In the genomic region with DNA sequence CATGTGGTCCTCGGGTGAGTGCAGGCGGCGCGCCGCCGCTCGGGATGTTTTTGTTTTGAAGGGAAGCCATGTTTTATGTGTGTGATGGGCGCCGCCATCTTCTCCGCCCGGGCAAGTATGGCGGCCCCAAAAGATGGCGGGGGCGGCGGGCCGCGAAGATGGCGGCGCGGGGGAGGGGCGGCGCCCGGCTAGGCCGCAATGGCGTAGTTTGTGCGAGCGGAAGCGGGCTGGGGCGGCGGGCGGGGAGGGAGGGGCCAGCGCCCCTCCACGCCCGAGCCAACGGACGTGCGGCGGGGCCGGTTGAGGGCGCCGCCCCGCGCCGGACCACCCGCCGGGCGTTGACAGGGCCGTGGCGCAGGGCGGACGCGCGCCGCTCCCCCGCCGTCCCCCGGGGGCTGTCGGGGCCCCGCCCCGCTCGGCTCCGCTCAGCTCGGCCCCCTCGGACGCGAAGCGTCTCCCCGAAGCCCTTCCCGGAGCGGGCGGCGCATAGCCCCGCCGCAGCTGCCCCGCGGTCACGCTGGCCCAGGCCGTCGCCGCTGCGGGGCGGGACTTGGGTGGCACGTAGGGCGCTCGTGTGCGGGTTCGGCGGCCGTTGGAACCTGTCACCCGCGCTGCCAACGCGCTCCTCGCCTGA, we compare ENCODE assay signal across 8 mouse cellular contexts. TPM values are rescaled to one million over a fixed set of nuclear protein-coding genes. Genes with fewer than 3 reads are reported as not detected.
DNase-seq lines count a peak whose midpoint lies in the region; ATAC-seq lines count a peak whose summit lies in the region.

No protein-coding gene starts in this region.

- intact Hi-C loops in left cerebral cortex, postnatal 14 days (cut with DNase I): loop anchor here (2.0 kb wide), 1 partner anchor 43 kb away; a partner anchor contains a TSS

- peak; percentile 67 to 83 for DNase-seq in gastrocnemius, adult 8-10 months (ENCODE audit: low spot score in 2 of 2)
- peak; percentile 94 for DNase-seq in induced T-regulatory cell, adult 2 months (ENCODE audit: low read depth)
- DNase-seq in left cerebral cortex, postnatal 14 days (ENCODE audit: low spot score in 2 of 2): peak; percentile 69 to 84
- peak; percentile 82 for DNase-seq in right cerebral cortex, postnatal 14 days
- DNase-seq in urinary bladder, postnatal 25 days (ENCODE audit: low spot score): peak; percentile 74

- ATAC-seq in activated CD4-positive, CD25-positive, alpha-beta regulatory T cell, adult 4 months: peak; percentile 10
- peak; percentile 26 for ATAC-seq in common myeloid progenitor, adult 5-6 weeks (replicated peaks; ENCODE audit: low read depth, poor library complexity, severe bottlenecking)
- ATAC-seq in megakaryocyte-erythroid progenitor cell, adult 5-6 weeks (replicated peaks; ENCODE audit: low FRiP score, low TSS enrichment, poor library complexity, severe bottlenecking): peak; percentile 31

RNA-seq across cellular contexts. Expression of a gene that starts 1.4 kb away (rescaled TPM):
- 10 to 100 TPM; 16.8 to 18.1 TPM for polyA plus RNA-seq in activated CD4-positive, CD25-positive, alpha-beta regulatory T cell, adult 4 months (2017; shearing (Covaris generic))
- total RNA-seq in common myeloid progenitor, adult 5-6 weeks (2017): 65.9 and 74.4 TPM in 2 replicates
- total RNA-seq in gastrocnemius, adult 8-10 months (2022): 10 to 100 TPM; 26.6 to 33.0 (median 29.6) TPM
- total RNA-seq in left cerebral cortex, postnatal 14 days (2021): 10 to 100 TPM; 46.3 to 47.9 TPM
- 52.3 and 58.0 TPM in 2 replicates for total RNA-seq in megakaryocyte-erythroid progenitor cell, adult 5-6 weeks (2014; fragmentation: Nextera tagmentation)
- total RNA-seq in megakaryocyte-erythroid progenitor cell, adult 5-6 weeks (2017): 61.4 and 70.3 TPM in 2 replicates

RNA-seq across cellular contexts. Expression of a gene that starts 41.5 kb away (rescaled TPM):
- polyA plus RNA-seq in activated CD4-positive, CD25-positive, alpha-beta regulatory T cell, adult 4 months (2017; shearing (Covaris generic)): 1 to 10 TPM; 2.2 to 4.4 TPM
- total RNA-seq in common myeloid progenitor, adult 5-6 weeks (2017): 0.78 TPM in 1 of 2 replicates, not detected in the other
- total RNA-seq in gastrocnemius, adult 8-10 months (2022): 10 to 100 TPM in 1 of 4 experiments, 1 to 10 TPM in 3; 8.5 to 10.5 (median 8.9) TPM
- 10 to 100 TPM; 14.7 to 15.8 TPM for total RNA-seq in left cerebral cortex, postnatal 14 days (2021)
- total RNA-seq in megakaryocyte-erythroid progenitor cell, adult 5-6 weeks (2014; fragmentation: Nextera tagmentation): 0.54 TPM in 1 of 2 replicates, not detected in the other
- total RNA-seq in megakaryocyte-erythroid progenitor cell, adult 5-6 weeks (2017): not detected in 2 replicates

RNA-seq across cellular contexts. Expression of a gene that starts 41.7 kb away (rescaled TPM):
- 1 to 10 TPM in 1 of 2 experiments, under 1 TPM in 1; 0.51 to 1.3 TPM for polyA plus RNA-seq in activated CD4-positive, CD25-positive, alpha-beta regulatory T cell, adult 4 months (2017; shearing (Covaris generic))
- 8.3 and 10.4 TPM in 2 replicates for total RNA-seq in common myeloid progenitor, adult 5-6 weeks (2017)
- 1 to 10 TPM; 4.0 to 7.5 (median 5.8) TPM for total RNA-seq in gastrocnemius, adult 8-10 months (2022)
- 1 to 10 TPM; 7.3 to 8.3 TPM for total RNA-seq in left cerebral cortex, postnatal 14 days (2021)
- 5.3 and 7.0 TPM in 2 replicates for total RNA-seq in megakaryocyte-erythroid progenitor cell, adult 5-6 weeks (2014; fragmentation: Nextera tagmentation)
- 6.2 and 16.2 TPM in 2 replicates for total RNA-seq in megakaryocyte-erythroid progenitor cell, adult 5-6 weeks (2017)

Comparison
In these comparisons a context has a peak if more than half of its experiments do, and no peak if none do; other contexts are left out.
1. Peak in every context shown above with its lines: DNase-seq and ATAC-seq.